Mouse (Mus musculus): ENCODE measurements around the gene Izumo1.

GRCm38 (mm10) chr7:45642083-45642482, 20.5 kb downstream of the Izumo1 start:
- TF ChIP-seq POLR2A (IDR thresholded peaks at IDR 0.05; ENCODE audit: borderline replicate concordance, low read depth, low read length) (no peak), CTCF (IDR thresholded peaks at IDR 0.05; ENCODE audit: low read depth, low read length) (no peak)

Data from bone marrow macrophage, adult 2 months (primary cell).